Mouse (Mus musculus) midbrain, embryonic 14.5 days (tissue): ENCODE data around the gene Ralgps2. TPM values are rescaled to one million over a fixed set of nuclear protein-coding genes. Genes with fewer than 3 reads are reported as not detected.

Experiments
- ATAC-seq: fragments of 200-750 bp; cut with Nextera tagmentation; 2 replicates; pipeline ENCODE4 v1.8.0; 2017; ENCODE audit warnings: moderate number of reproducible peaks, moderate library complexity; ENCODE audit not compliant: low FRiP score, low TSS enrichment
- DNase-seq: peaks from one replicate; pipeline ENCODE4 v3.0.0-alpha.2; 2015
- H3K27ac ChIP-seq: fragments of 300-500 bp; sonication (generic); replicated peaks from 2 replicates; pipeline ENCODE4 v1.5.1; 2014; ENCODE audit warnings: mild to moderate bottlenecking, low read depth, low read length, moderate library complexity
- H3K27me3 ChIP-seq: fragments of 300-500 bp; sonication (generic); 2 replicates; pipeline ENCODE4 v1.6.1; 2014; ENCODE audit warnings: low read length, control low read depth, mixed read lengths; ENCODE audit not compliant: control insufficient read depth, insufficient read depth
- H3K36me3 ChIP-seq: fragments of 300-500 bp; sonication (generic); 2 replicates; pipeline ENCODE4 v1.6.1; 2014; ENCODE audit warnings: low read length, control low read depth; ENCODE audit not compliant: control insufficient read depth, insufficient read depth
- H3K4me1 ChIP-seq: fragments of 300-500 bp; sonication (generic); 2 replicates; pipeline ENCODE4 v1.6.1; 2014; ENCODE audit warnings: mild to moderate bottlenecking, antibody characterized with exemption, low read length, control low read depth; ENCODE audit not compliant: control insufficient read depth, insufficient read depth
- H3K4me2 ChIP-seq: fragments of 300-500 bp; sonication (generic); 2 replicates; pipeline ENCODE4 v1.6.1; 2014; ENCODE audit warnings: mild to moderate bottlenecking, low read length, moderate library complexity
- H3K4me3 ChIP-seq: fragments of 300-500 bp; sonication (generic); replicated peaks from 2 replicates; pipeline ENCODE4 v1.5.1; 2014; ENCODE audit warnings: low read depth, low read length
- H3K9ac ChIP-seq: fragments of 300-500 bp; sonication (generic); replicated peaks from 2 replicates; pipeline ENCODE4 v1.6.1; 2014; ENCODE audit warnings: mild to moderate bottlenecking, low read length, moderate library complexity
- H3K9me3 ChIP-seq: fragments of 300-500 bp; sonication (generic); 2 replicates; pipeline ENCODE4 v1.6.1; 2016; ENCODE audit warnings: low read length, control low read depth, mixed read lengths; ENCODE audit not compliant: control insufficient read depth
- WGBS: fragments of 180-500 bp; shearing (Covaris S2); extraction: QIAGEN DNeasy Blood & Tissue Kit; methylation state at CpG from one replicate; pipeline ENCODE4 v1.1.7; 2014; 5-methylcytosine and 5-hydroxymethylcytosine counted together
- polyA plus RNA-seq: library from polyadenylated mRNA; unstranded; fragments of >200 nt; fragmentation: Nextera tagmentation; extraction: Ambion mirVana; gene quantifications from 2 replicates; pipeline ENCODE4 v1.2.1, GENCODE M21; 2014

Ralgps2 gene
- polyA plus RNA-seq, 1 experiment from 2014 or later: 122 TPM

- 82% methylated on average over 6 of the region's 6 CpGs for WGBS
- Histone ChIP-seq H3K4me2 (no peak overlapping the region), H3K36me3 (no peaks in the 10 kb centered on the region), H3K9ac (no peak overlapping the region), H3K27me3 (no peaks in the 10 kb centered on the region), H3K4me1 (peaks cover 16% of the 10 kb centered on the region; the same call in 1 of the 2 replicates), H3K9me3 (no peaks in the 10 kb centered on the region), H3K4me3 (no peak overlapping the region), H3K27ac (no peak overlapping the region)
- no peak for DNase-seq
- no peak for ATAC-seq
These were observed 16.5 kb downstream of the Ralgps2 start for GRCm38 (mm10) chr1:156922921-156923320.

- no peak overlapping the region for H3K4me3 ChIP-seq
- H3K36me3 ChIP-seq: no peaks in the 10 kb centered on the region
- H3K9me3 ChIP-seq: no peaks in the 10 kb centered on the region
- H3K4me1 ChIP-seq: peaks cover 13% of the 10 kb centered on the region; the same call in 1 of the 2 replicates
- no peak overlapping the region for H3K4me2 ChIP-seq
- WGBS: 72% methylated on average over 12 of the region's 12 CpGs
- no peak overlapping the region for H3K27ac ChIP-seq
- no peak overlapping the region for H3K9ac ChIP-seq
- no peak for DNase-seq
- no peaks in the 10 kb centered on the region for H3K27me3 ChIP-seq
- ATAC-seq: no peak
These were observed 18.0 kb downstream of the Ralgps2 start for GRCm38 (mm10) chr1:156921290-156921994.

- Histone ChIP-seq H3K27me3 (no peaks in the 10 kb centered on the region), H3K4me1 (peaks cover 13% of the 10 kb centered on the region; the same call in 1 of the 2 replicates), H3K36me3 (no peaks in the 10 kb centered on the region), H3K4me3 (no peak overlapping the region), H3K27ac (no peak overlapping the region), H3K9me3 (no peaks in the 10 kb centered on the region), H3K4me2 (no peak overlapping the region), H3K9ac (no peak overlapping the region)
- 10% methylated on average over 3 of the region's 3 CpGs for WGBS
- DNase-seq (peak; percentile 91), ATAC-seq (no peak)
These were observed 22.0 kb downstream of the Ralgps2 start for GRCm38 (mm10) chr1:156917460-156917859.

DNA sequence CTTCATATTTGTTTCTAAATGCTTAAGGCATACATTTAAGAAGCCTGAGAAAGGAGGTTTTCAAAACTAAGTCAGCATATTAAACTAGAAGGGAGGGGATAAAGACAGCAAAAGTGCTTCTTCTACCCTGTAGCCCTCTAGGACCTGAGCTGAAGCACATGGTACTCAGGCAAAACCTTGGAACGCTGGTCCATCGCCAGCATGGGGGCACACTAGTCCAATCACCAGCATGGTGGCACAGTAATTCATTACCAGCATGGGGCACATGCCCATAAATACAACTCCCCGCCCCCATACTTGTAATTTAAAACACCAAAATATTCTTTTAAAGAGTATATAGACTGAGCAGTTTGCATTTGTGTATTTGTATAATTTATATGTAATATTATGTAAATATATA lies 23.1 kb downstream of the Ralgps2 start:
- no peak for DNase-seq
- Histone ChIP-seq H3K4me3 (no peak overlapping the region), H3K9ac (no peak overlapping the region), H3K4me2 (no peak overlapping the region), H3K4me1 (peaks cover 10% of the 10 kb centered on the region; the same call in 1 of the 2 replicates), H3K27ac (no peak overlapping the region), H3K9me3 (no peaks in the 10 kb centered on the region), H3K36me3 (no peaks in the 10 kb centered on the region), H3K27me3 (no peaks in the 10 kb centered on the region)
- 92% methylated on average over 3 of the region's 3 CpGs for WGBS
- no peak for ATAC-seq

DNA sequence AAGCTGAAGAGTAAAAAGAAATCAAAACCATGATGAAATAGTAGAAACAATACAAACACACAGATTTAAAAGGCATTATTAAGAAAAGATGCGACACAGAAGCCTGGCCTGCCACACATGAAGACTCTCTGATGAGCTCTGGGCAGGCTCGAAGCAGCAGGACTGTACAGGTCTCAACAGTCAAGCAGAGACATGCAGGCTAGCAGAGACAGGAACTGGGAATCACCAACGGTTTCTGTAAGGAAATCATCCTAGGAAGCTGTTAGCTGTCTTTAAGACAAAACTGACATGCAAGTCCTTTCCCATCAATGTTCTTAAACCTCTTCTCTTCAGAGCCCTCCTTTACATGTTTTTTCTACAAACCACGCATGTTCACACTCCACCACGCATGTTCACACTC lies 24.5 kb downstream of the Ralgps2 start:
- DNase-seq: no peak
- Histone ChIP-seq H3K9me3 (no peaks in the 10 kb centered on the region), H3K4me2 (no peak overlapping the region), H3K36me3 (no peaks in the 10 kb centered on the region), H3K27ac (no peak overlapping the region), H3K27me3 (no peaks in the 10 kb centered on the region), H3K9ac (no peak overlapping the region), H3K4me1 (no peaks in the 10 kb centered on the region), H3K4me3 (no peak overlapping the region)
- 86% methylated on average over 5 of the region's 5 CpGs for WGBS
- no peak for ATAC-seq

DNA sequence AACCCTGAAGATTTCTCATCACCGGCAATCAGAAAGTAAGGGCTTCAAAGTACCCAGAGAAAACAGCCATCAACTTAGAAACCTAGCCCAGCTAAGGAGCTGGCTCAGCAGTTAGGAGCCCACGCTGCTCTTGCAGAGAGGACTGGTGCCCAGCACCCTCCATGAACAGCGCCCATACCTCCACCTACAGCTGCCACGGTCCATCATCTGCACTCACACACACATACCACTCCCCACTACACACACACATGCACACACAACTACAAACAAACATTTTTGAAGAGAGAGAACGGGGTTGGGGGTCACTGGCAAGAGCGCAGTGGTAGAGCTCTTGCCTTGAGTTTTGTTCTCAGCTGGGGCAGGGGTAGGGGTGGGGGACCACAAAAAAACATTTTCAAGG lies 26.2 kb downstream of the Ralgps2 start:
- ATAC-seq (no peak), DNase-seq (no peak)
- Histone ChIP-seq H3K9ac (no peak overlapping the region), H3K4me2 (no peak overlapping the region), H3K36me3 (no peaks in the 10 kb centered on the region), H3K27ac (no peak overlapping the region), H3K9me3 (no peaks in the 10 kb centered on the region), H3K4me3 (no peak overlapping the region), H3K27me3 (no peaks in the 10 kb centered on the region), H3K4me1 (no peaks in the 10 kb centered on the region)
- WGBS: 96% methylated on average over 6 of the region's 6 CpGs

- no peak for DNase-seq
- Histone ChIP-seq H3K4me2 (no peak overlapping the region), H3K9me3 (no peaks in the 10 kb centered on the region), H3K4me3 (no peak overlapping the region), H3K4me1 (no peaks in the 10 kb centered on the region), H3K9ac (no peak overlapping the region), H3K27me3 (no peaks in the 10 kb centered on the region), H3K36me3 (0 out of 2 replicates have a peak, but pooled peaks cover 8% of the 10 kb centered on the region), H3K27ac (no peak overlapping the region)
- 81% methylated on average over 2 of the region's 2 CpGs for WGBS
- no peak for ATAC-seq
These were observed 28.5 kb downstream of the Ralgps2 start for GRCm38 (mm10) chr1:156910948-156911347.

GRCm38 (mm10) chr1:156909866-156910265 lies 29.6 kb downstream of the Ralgps2 start:
- no peaks in the 10 kb centered on the region for H3K9me3 ChIP-seq
- ATAC-seq (no peak), DNase-seq (peak; percentile 49)
- 0 out of 2 replicates have a peak, but pooled peaks cover 16% of the 10 kb centered on the region for H3K36me3 ChIP-seq
- no peak overlapping the region for H3K4me2 ChIP-seq
- no peak overlapping the region for H3K4me3 ChIP-seq
- no peaks in the 10 kb centered on the region for H3K4me1 ChIP-seq
- no peak overlapping the region for H3K27ac ChIP-seq
- no peak overlapping the region for H3K9ac ChIP-seq
- H3K27me3 ChIP-seq: no peaks in the 10 kb centered on the region

GRCm38 (mm10) chr1:156909265-156909664 lies 30.2 kb downstream of the Ralgps2 start:
- ATAC-seq (no peak), DNase-seq (no peak)
- no peaks in the 10 kb centered on the region for H3K4me1 ChIP-seq
- 0 out of 2 replicates have a peak, but pooled peaks cover 16% of the 10 kb centered on the region for H3K36me3 ChIP-seq
- no peak overlapping the region for H3K4me3 ChIP-seq
- H3K27me3 ChIP-seq: no peaks in the 10 kb centered on the region
- H3K9me3 ChIP-seq: no peaks in the 10 kb centered on the region
- H3K4me2 ChIP-seq: no peak overlapping the region
- 97% methylated on average over 4 of the region's 4 CpGs for WGBS
- H3K27ac ChIP-seq: no peak overlapping the region
- no peak overlapping the region for H3K9ac ChIP-seq
